Mouse (Mus musculus) cerebellum, adult 2 months (tissue): Measurements from ENCODE around the gene Siglech.

ENCODE experiments used
- CTCF ChIP-seq: fragments of 200-500 bp; IDR thresholded peaks from 2 replicates; pipeline ENCODE4 v1.5.1; 2011; ENCODE audit warnings: low read depth, mild to moderate bottlenecking, control low read depth, low read length, moderate library complexity, borderline replicate concordance; ENCODE audit not compliant: insufficient read depth
- POLR2A ChIP-seq: fragments of 200-500 bp; IDR thresholded peaks from 2 replicates; pipeline ENCODE4 v1.6.1; 2011; ENCODE audit warnings: low read length, control low read depth, borderline replicate concordance; ENCODE audit not compliant: insufficient read depth

- TF ChIP-seq POLR2A: no peak
- TF ChIP-seq CTCF: no peak
Measured at GRCm38 (mm10) chr7:55792280-55792679, 24.3 kb downstream of the Siglech start.
